Mouse (Mus musculus) CD4-positive, CD25-positive, alpha-beta regulatory T cell, adult 2 months (primary cell): Measurements from ENCODE around the gene Pdcd7.

Experiments used
- DNase-seq: peaks from one replicate; pipeline ENCODE4 v3.0.0-alpha.2; 2012; ENCODE audit warnings: low read depth, low spot score

Pdcd7 gene

GRCm38 (mm10) chr9:65356561-65356960, 10.7 kb downstream of the Pdcd7 start:
- no peak for DNase-seq

DNA sequence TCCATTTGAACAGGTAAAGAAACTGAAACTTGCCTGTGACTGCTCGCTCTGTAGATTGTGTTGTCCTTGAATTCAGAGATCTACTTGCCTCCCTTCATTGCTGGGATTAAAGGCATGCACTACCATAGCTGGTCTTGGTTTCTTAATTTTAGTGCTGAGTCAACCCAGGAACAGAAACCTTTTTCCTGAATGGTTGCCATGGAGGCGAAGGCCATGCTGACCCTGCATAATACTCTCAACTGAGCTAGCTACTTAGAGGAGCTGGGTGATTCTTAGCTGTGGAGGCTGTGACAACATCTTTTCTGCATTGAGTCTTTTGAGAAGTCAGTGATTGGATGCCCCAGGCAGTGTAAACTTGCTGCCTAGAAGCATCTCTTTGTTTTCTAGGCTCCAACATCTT, 11.1 kb downstream of the Pdcd7 start:
- DNase-seq = no peak

- no peak for DNase-seq
These were observed 13.1 kb downstream of the Pdcd7 start for GRCm38 (mm10) chr9:65358956-65359480.

DNA sequence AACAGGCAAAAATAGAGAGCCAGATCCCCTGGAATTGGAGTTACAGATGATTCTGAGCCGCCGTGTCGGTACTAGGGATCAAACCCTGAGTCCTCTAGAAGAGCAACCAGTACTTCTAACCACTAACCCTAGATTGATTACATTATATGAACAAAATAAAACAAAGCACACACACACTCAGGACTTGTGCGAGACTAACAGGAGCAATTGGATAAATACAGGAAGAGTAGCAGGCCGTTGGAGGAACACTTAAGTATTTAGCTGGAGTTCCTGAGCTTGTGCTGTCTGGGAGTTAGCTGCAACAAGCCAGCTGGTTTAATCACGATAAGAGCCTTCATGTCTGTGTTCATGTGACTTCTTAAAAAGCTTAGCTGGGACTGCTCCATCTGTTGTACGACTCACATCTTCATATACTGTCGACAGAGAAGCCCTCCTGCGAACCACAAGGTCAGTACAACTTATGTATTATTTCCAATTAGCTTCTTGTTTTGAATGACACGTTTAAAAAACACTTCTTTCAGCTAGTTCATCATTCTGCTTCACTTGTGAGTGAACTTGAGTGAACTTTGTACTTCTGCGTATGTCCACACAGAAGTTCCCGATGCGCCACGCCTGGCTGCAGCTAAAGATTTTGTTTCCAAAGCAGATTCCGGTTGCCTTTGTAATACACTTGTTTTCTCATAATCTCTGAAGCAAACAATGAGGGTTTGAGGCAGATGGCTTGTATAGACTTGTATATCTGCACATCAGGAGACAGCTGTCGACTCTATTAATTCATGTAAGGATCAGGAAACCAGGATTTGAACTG, 14.9 kb downstream of the Pdcd7 start, which contains the start of gene Ubap1l:
TSS of gene Ubap1l (plus strand) at position 401 of the 808 bp plus-strand sequence.
- no peak for DNase-seq

GRCm38 (mm10) chr9:65363684-65364083, 17.8 kb downstream of the Pdcd7 start:
- no peak for DNase-seq

GRCm38 (mm10) chr9:65365721-65366120, 19.8 kb downstream of the Pdcd7 start:
- no peak for DNase-seq

- DNase-seq = no peak
These were observed 25.9 kb downstream of the Pdcd7 start for GRCm38 (mm10) chr9:65371756-65372155.

- peak; percentile 33 for DNase-seq
These were observed 26.5 kb downstream of the Pdcd7 start for GRCm38 (mm10) chr9:65372449-65372848.

DNA sequence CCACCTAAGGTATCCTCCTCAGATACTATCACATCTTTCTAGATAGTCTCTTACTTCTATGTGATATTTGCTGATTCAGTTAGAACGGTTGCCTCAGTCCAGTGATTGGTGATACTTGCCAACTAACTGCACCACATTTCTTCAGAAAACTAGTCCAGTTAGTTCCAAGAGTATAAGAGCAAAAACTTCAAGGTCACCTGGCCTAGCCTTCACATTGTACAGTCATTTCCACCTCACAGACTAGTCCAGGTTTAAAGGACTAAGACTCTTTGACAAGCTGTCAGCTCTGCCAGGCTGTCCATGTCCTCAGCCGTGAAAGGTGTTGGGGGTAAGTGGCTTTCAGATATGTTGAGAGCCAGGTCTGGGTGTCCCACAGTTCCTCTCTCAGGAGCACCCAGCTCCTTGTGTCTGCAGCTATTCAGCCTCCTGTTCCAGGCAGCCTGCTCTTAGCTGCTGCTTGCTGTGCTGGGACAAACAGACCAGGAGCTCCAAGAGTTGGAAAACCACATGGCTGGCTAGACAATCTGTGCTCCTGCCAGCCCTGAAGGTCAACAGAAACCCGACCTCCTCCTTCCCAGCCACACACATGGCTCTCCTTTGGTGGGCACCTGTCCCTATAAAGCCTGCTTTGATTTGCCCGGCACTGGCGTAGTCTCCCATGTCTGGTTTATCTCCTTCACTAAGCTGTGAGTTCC, 28.7 kb downstream of the Pdcd7 start:
- DNase-seq = no peak

DNA sequence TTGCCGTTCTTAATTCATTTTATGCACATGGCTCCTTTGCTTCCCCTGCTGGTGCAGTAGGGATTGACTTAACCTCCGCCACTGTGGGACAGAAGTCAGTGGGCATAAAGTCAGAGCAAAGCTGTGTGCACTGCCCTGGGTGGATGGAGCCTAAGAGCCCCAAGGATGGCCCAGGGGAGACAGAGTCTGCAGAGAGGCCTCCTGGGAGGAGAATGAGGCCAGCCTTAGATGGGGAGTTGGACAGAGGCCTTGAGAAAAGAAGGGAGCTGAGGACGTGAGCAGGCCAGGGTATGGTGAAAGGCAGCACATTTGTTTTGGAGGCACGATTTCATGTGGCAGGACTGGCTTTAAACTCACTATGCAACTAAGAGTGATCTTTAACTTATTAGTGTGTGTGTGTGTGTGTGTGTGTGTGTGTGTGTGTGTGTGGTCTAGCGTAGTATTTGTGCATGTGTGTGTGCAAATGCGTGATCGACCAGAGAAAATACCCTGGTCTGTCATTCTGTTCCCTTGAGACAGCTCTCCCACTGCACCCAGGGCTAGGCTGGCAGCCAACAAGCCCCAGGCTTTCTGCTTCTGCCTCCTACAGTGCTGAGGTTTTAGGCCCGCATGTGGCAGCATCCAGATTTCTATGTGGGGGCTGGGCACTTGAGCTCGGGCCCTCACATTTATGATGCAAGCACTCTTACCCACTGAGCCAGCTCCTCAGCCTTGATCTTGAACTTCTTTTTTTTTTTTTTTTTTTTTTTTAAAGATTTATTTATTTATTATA, 29.4 kb downstream of the Pdcd7 start:
- no peak for DNase-seq

GRCm38 (mm10) chr9:65381017-65381590, 35.2 kb downstream of the Pdcd7 start:
- DNase-seq = no peak

DNA sequence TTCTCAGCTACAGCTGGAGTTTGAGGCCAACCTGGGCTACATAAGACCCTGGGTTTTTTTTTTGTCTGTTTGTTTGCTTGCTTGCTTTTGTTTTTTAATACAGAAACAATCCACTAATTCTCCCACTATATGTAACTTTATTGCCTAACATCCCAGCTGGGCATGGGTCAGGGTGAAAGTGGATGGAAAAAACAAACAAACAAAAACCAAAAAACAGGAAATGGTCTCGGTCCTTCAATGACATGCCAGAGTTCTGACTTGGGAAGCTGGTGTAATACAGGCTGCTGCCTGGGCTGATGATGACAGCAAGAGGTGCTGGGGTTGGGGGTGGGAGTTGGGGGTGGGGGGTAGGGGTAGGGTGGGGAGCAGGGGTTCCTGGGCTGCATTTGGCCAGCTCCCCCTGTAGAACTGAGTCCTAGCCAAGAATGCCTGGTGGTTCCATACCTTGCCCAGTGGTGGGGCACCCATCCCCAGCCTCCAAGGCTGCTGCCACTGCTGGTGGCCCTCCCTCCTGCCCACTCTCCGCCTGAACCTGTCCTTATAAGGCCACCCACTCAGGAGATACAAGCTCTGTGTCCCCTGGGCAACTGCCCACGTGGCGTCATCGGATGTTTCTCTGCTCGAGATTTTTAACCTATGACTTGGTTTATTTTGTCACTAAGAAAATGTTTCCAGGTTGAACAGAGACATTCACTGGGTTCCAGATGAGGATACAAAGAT, 36.3 kb downstream of the Pdcd7 start:
- no peak for DNase-seq

GRCm38 (mm10) chr9:65382751-65383097, 36.8 kb downstream of the Pdcd7 start:
- no peak for DNase-seq

DNA sequence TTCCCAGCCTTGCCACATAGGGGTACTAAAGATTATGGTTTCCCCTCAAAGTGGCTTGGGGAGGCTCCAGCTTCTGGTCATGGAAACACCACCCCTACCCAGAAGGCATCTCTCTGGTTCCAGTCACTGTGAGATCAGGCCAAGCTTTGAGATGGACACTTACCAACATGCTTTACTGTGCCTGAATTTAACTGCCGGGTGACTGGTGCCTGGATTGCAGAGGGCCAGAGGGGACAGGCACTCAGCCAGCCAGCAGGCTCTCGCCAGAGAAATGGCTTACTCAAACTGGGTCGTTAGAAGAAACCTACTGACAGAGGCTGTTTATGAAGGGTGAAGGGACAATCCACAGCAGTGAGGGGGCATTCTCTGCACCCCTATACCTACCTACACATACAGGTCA, 38.4 kb downstream of the Pdcd7 start:
- no peak for DNase-seq

GRCm38 (mm10) chr9:65386373-65387140, 40.7 kb downstream of the Pdcd7 start:
- no peak for DNase-seq

DNA sequence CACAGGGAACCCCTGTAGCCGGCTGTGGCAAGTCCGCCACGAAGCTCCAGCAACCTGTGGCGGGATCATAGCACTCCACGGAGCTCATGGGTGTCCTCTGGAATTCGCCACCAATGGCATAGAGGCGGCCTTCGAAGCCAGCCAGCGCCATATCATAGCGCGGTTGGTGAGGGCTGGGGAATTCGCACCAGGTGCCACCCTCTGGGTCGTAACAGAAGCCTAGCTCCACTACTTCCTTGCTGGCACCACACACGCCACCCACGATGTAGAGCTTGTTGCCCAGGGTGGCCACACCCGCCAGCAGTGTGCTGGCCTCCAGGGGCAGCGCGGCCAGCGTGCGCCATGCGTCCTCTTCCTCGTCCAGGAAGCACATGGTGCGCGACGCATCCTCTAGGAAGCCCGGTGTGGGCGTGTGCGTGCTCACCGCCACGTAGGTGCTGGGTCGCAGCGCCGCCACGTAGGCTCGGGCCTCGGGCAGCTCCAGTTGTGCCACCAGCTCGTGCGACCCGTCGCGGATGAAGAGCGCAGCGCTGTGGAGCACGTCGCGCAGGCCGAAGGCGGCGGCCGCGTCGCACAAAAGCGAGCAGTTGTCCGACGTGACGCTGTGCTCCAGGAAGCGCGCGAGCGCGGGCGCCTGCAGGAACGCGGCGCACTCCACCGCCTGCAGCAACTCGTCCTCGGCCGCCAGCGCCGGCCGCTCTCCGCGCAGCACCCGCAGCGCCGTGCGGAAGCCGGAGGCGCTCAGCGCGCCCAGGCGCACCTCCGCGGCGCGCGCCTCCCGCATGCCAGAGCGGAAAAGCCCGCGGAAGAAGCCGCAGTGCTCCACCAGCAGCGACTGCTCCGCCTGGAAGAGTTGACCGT, 45.1 kb downstream of the Pdcd7 start:
- DNase-seq = peak; percentile 4

GRCm38 (mm10) chr9:65391613-65391964, 45.7 kb downstream of the Pdcd7 start, which contains the start of gene Kbtbd13:
Gene Kbtbd13 (minus strand): TSS chr9:65391652.
- no peak for DNase-seq

DNA sequence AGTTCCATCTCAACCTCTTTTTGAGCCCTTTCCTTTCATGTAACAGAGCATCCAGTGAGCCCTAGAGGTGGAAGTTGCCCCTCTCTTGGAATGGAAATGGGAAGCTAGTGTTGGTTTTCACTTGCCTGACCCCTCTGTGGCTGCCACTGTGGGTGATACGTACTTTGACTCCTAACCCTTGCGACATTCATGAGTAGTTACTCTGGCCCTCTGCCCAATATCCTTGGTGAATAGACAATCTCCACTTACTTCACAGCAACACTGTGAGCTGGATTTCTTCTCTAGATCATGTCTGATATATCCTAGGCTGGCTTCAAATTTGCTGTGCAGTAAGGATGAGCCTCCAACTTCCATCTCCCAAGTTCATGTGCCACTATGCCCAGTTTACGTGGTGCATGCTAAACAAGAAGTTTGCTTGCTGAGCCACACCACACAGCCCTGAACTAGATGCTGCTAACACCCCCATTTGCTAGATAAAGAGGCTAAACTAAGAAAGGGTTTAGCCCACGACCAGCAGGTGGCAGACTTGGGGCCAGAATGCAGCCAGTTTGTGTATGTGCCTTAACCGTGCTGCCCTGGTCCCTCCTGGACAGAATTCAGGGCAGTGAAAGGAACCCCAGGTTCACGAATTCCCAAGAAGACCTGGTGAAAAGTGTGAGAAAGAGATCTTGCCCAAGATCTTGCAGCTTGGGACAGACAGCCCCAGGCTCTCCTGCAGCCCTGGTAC, 46.9 kb downstream of the Pdcd7 start:
- peak; percentile 71 for DNase-seq

GRCm38 (mm10) chr9:65393606-65394005, 47.7 kb downstream of the Pdcd7 start:
- no peak for DNase-seq
